Mouse (Mus musculus) gastrocnemius, adult 2 months (tissue): ENCODE data around the gene Il17ra. TPM values are rescaled to one million over a fixed set of nuclear protein-coding genes. Genes with fewer than 3 reads are reported as not detected.

Experiments
- DNase-seq: peaks from one replicate; pipeline ENCODE4 v3.0.0; 2022
- H3K27ac ChIP-seq: fragments of 200-600 bp; 2 replicates; pipeline ENCODE4 v1.8.1; 2022; ENCODE audit warnings: mild to moderate bottlenecking
- H3K4me3 ChIP-seq: fragments of 200-600 bp; 2 replicates; pipeline ENCODE4 v1.8.1; 2022; ENCODE audit warnings: mild to moderate bottlenecking, moderate library complexity
- CTCF ChIP-seq: fragments of 200-600 bp; IDR thresholded peaks from 2 replicates; pipeline ENCODE4 v1.8.1; 2022; ENCODE audit warnings: antibody characterized with exemption, mild to moderate bottlenecking, moderate library complexity
- intact Hi-C: fragments of 180-260 bp; cut with DNase I; formaldehyde crosslinking; loops from one replicate; pipeline ENCODE4 v1.15.1; 2025
- total RNA-seq, 2 experiments: library from RNA; stranded (reverse); gene quantifications; 2 replicates each; pipeline ENCODE4 v1.2.3; 2021

Il17ra gene
- total RNA-seq, 2 experiments from 2014 or later, result 0.99 to 2.0 TPM

GRCm38 (mm10) chr6:120461217-120461616, 1.8 kb upstream of the Il17ra start:
- TF ChIP-seq CTCF, result no peak
- intact Hi-C loops, result no loop called here
- H3K27ac ChIP-seq, result no peak overlapping the region
- DNase-seq, result no peak
- no peak overlapping the region for H3K4me3 ChIP-seq

GRCm38 (mm10) chr6:120462251-120462650, 796 bp upstream of the Il17ra start:
- Histone ChIP-seq H3K4me3 (no peak overlapping the region), H3K27ac (no peak overlapping the region)
- intact Hi-C loops, result no loop called here
- no peak for DNase-seq
- TF ChIP-seq CTCF, result no peak

GRCm38 (mm10) chr6:120463884-120464283, 837 bp downstream of the Il17ra start:
- intact Hi-C loops, result no loop called here
- H3K4me3 ChIP-seq, result peak overlapping the region; percentile 86
- peak; percentile 46 for DNase-seq
- no peak for TF ChIP-seq CTCF
- peak overlapping the region; percentile 79 for H3K27ac ChIP-seq

- H3K27ac ChIP-seq, result peak overlapping the region; percentile 0; the same call in 1 of the 2 replicates
These were observed 1.4 kb downstream of the Il17ra start for GRCm38 (mm10) chr6:120464406-120464939.

GRCm38 (mm10) chr6:120465393-120465792, 2.3 kb downstream of the Il17ra start:
- Histone ChIP-seq H3K4me3 (no peak overlapping the region), H3K27ac (no peak overlapping the region; the same call in 1 of the 2 replicates)
- TF ChIP-seq CTCF, result no peak
- DNase-seq, result no peak
- intact Hi-C loops, result no loop called here

More at GRCm38 (mm10) chr6:120464406-120464939, 1.4 kb downstream of the Il17ra start:
- DNase-seq, result no peak
- H3K4me3 ChIP-seq, result peak overlapping the region; percentile 86
- TF ChIP-seq CTCF, result no peak
- intact Hi-C loops, result no loop called here

GRCm38 (mm10) chr6:120466609-120467329, 3.7 kb downstream of the Il17ra start:
- intact Hi-C loops, result no loop called here
- TF ChIP-seq CTCF, result no peak
- Histone ChIP-seq H3K4me3 (no peak overlapping the region), H3K27ac (no peak overlapping the region)
- no peak for DNase-seq

- intact Hi-C loops, result no loop called here
These were observed 5.2 kb downstream of the Il17ra start for GRCm38 (mm10) chr6:120468259-120468658.

GRCm38 (mm10) chr6:120469268-120469667, 6.2 kb downstream of the Il17ra start:
- intact Hi-C loops, result no loop called here
- Histone ChIP-seq H3K27ac (no peak overlapping the region), H3K4me3 (no peak overlapping the region)
- no peak for TF ChIP-seq CTCF
- no peak for DNase-seq

More at GRCm38 (mm10) chr6:120468259-120468658, 5.2 kb downstream of the Il17ra start:
- H3K27ac ChIP-seq, result no peak overlapping the region
- TF ChIP-seq CTCF, result no peak
- no peak overlapping the region for H3K4me3 ChIP-seq
- DNase-seq, result no peak

GRCm38 (mm10) chr6:120469770-120470169, 6.7 kb downstream of the Il17ra start:
- no peak overlapping the region for H3K27ac ChIP-seq
- H3K4me3 ChIP-seq, result no peak overlapping the region
- no peak for TF ChIP-seq CTCF
- intact Hi-C loops, result no loop called here
- DNase-seq, result no peak

GRCm38 (mm10) chr6:120470666-120471065, 7.6 kb downstream of the Il17ra start:
- no peak for DNase-seq
- no peak overlapping the region for H3K27ac ChIP-seq

GRCm38 (mm10) chr6:120471991-120472441, 9.0 kb downstream of the Il17ra start:
- TF ChIP-seq CTCF, result no peak
- intact Hi-C loops, result no loop called here
- Histone ChIP-seq H3K4me3 (no peak overlapping the region), H3K27ac (peak overlapping the region; percentile 10)
- DNase-seq, result no peak

More at GRCm38 (mm10) chr6:120470666-120471065, 7.6 kb downstream of the Il17ra start:
- no peak for TF ChIP-seq CTCF
- H3K4me3 ChIP-seq, result no peak overlapping the region
- intact Hi-C loops, result no loop called here

GRCm38 (mm10) chr6:120472455-120473140, 9.6 kb downstream of the Il17ra start:
- Histone ChIP-seq H3K4me3 (no peak overlapping the region), H3K27ac (no peak overlapping the region)
- no peak for DNase-seq
- no peak for TF ChIP-seq CTCF
- intact Hi-C loops, result no loop called here

GRCm38 (mm10) chr6:120473427-120473826, 10.4 kb downstream of the Il17ra start:
- no peak overlapping the region for H3K4me3 ChIP-seq
- intact Hi-C loops, result no loop called here
- no peak for DNase-seq
- H3K27ac ChIP-seq, result no peak overlapping the region
- no peak for TF ChIP-seq CTCF
